Mouse (Mus musculus): Measurements from ENCODE around the gene Eif2ak2. TPM values are rescaled to one million over a fixed set of nuclear protein-coding genes. Genes with fewer than 3 reads are reported as not detected.
A peak's percentile ranks its signal among the peaks of the same experiment; 100 is the strongest.

Gene Eif2ak2
- polyA plus RNA-seq, 1 experiment from 2014 or later = 7.6 TPM

- H3K27me3 ChIP-seq (replicated peaks; ENCODE audit: low read depth, poor library complexity, severe bottlenecking) = no peaks in the 10 kb centered on the region
- H3K9me3 ChIP-seq = no peaks in the 10 kb centered on the region
- no peaks in the 10 kb centered on the region for H3K36me3 ChIP-seq (replicated peaks)
- no peaks in the 10 kb centered on the region for H3K4me1 ChIP-seq
- no peak overlapping the region for H3K27ac ChIP-seq (replicated peaks)
- WGBS = 49% methylated on average over 3 of the region's 3 CpGs
- no peak for DNase-seq (ENCODE audit: low spot score)
- H3K4me3 ChIP-seq = no peak overlapping the region
These were observed 6.8 kb upstream of the Eif2ak2 start for GRCm38 (mm10) chr17:78889184-78889583.

- Histone ChIP-seq H3K4me3 (no peak overlapping the region), H3K4me1 (no peaks in the 10 kb centered on the region), H3K27me3 (replicated peaks; ENCODE audit: low read depth, poor library complexity, severe bottlenecking) (no peaks in the 10 kb centered on the region), H3K9me3 (no peaks in the 10 kb centered on the region), H3K27ac (replicated peaks) (no peak overlapping the region), H3K36me3 (replicated peaks) (no peaks in the 10 kb centered on the region)
- WGBS = 86% methylated on average over 4 of the region's 4 CpGs
- DNase-seq (ENCODE audit: low spot score) = no peak
These were observed 6.2 kb upstream of the Eif2ak2 start for GRCm38 (mm10) chr17:78888554-78888953.

- H3K9me3 ChIP-seq = no peaks in the 10 kb centered on the region
- H3K27ac ChIP-seq (replicated peaks) = no peak overlapping the region
- peaks cover 18% of the 10 kb centered on the region for H3K4me1 ChIP-seq
- WGBS = 83% methylated on average over 5 of the region's 5 CpGs
- no peaks in the 10 kb centered on the region for H3K27me3 ChIP-seq (replicated peaks; ENCODE audit: low read depth, poor library complexity, severe bottlenecking)
- H3K36me3 ChIP-seq (replicated peaks) = no peaks in the 10 kb centered on the region
- DNase-seq (ENCODE audit: low spot score) = no peak
- no peak overlapping the region for H3K4me3 ChIP-seq
These were observed 3.1 kb upstream of the Eif2ak2 start for GRCm38 (mm10) chr17:78885286-78886065.

- WGBS = 88% methylated on average over 4 of the region's 4 CpGs
- DNase-seq (ENCODE audit: low spot score) = no peak
- Histone ChIP-seq H3K9me3 (no peaks in the 10 kb centered on the region), H3K4me3 (no peak overlapping the region), H3K4me1 (peaks cover 18% of the 10 kb centered on the region), H3K27ac (replicated peaks) (no peak overlapping the region), H3K27me3 (replicated peaks; ENCODE audit: low read depth, poor library complexity, severe bottlenecking) (no peaks in the 10 kb centered on the region), H3K36me3 (replicated peaks) (no peaks in the 10 kb centered on the region)
These were observed 918 bp upstream of the Eif2ak2 start for GRCm38 (mm10) chr17:78883291-78883690.

GRCm38 (mm10) chr17:78881878-78882304 lies 482 bp downstream of the Eif2ak2 start:
- Histone ChIP-seq H3K27ac (replicated peaks) (peak overlapping the region; percentile 86), H3K9me3 (no peaks in the 10 kb centered on the region), H3K4me1 (peaks cover 18% of the 10 kb centered on the region), H3K36me3 (replicated peaks) (peaks cover 8% of the 10 kb centered on the region), H3K4me3 (peak overlapping the region; percentile 71), H3K27me3 (replicated peaks; ENCODE audit: low read depth, poor library complexity, severe bottlenecking) (no peaks in the 10 kb centered on the region)
- WGBS = 13% methylated on average over 5 of the region's 7 CpGs
- DNase-seq (ENCODE audit: low spot score) = peak; percentile 40

GRCm38 (mm10) chr17:78873886-78874285 lies 8.5 kb downstream of the Eif2ak2 start:
- 91% methylated on average over 6 of the region's 6 CpGs for WGBS

GRCm38 (mm10) chr17:78856243-78856642 lies 26.1 kb downstream of the Eif2ak2 start:
- DNase-seq (ENCODE audit: low spot score) = no peak
- H3K36me3 ChIP-seq (replicated peaks) = peaks cover 46% of the 10 kb centered on the region
- H3K9me3 ChIP-seq = no peaks in the 10 kb centered on the region
- no peaks in the 10 kb centered on the region for H3K4me1 ChIP-seq
- WGBS = 87% methylated on average over 10 of the region's 10 CpGs
- no peak overlapping the region for H3K27ac ChIP-seq (replicated peaks)
- H3K4me3 ChIP-seq = no peak overlapping the region
- no peaks in the 10 kb centered on the region for H3K27me3 ChIP-seq (replicated peaks; ENCODE audit: low read depth, poor library complexity, severe bottlenecking)

More at GRCm38 (mm10) chr17:78873886-78874285, 8.5 kb downstream of the Eif2ak2 start:
- no peak for DNase-seq (ENCODE audit: low spot score)
- no peak overlapping the region for H3K27ac ChIP-seq (replicated peaks)
- no peaks in the 10 kb centered on the region for H3K4me1 ChIP-seq
- H3K36me3 ChIP-seq (replicated peaks) = peaks cover 31% of the 10 kb centered on the region
- H3K4me3 ChIP-seq = no peak overlapping the region
- H3K9me3 ChIP-seq = no peaks in the 10 kb centered on the region
- H3K27me3 ChIP-seq (replicated peaks; ENCODE audit: low read depth, poor library complexity, severe bottlenecking) = no peaks in the 10 kb centered on the region

- no peak for DNase-seq (ENCODE audit: low spot score)
- H3K27me3 ChIP-seq (replicated peaks; ENCODE audit: low read depth, poor library complexity, severe bottlenecking) = no peaks in the 10 kb centered on the region
- no peaks in the 10 kb centered on the region for H3K9me3 ChIP-seq
- no peak overlapping the region for H3K4me3 ChIP-seq
- H3K4me1 ChIP-seq = no peaks in the 10 kb centered on the region
- H3K27ac ChIP-seq (replicated peaks) = no peak overlapping the region
- H3K36me3 ChIP-seq (replicated peaks) = peaks cover 89% of the 10 kb centered on the region
- WGBS = 91% methylated on average over 7 of the region's 7 CpGs
These were observed 40.0 kb downstream of the Eif2ak2 start for GRCm38 (mm10) chr17:78842271-78842928.

- 41% methylated on average over 2 of the region's 2 CpGs for WGBS
- H3K4me3 ChIP-seq = peak overlapping the region; percentile 91
These were observed 46.3 kb downstream of the Eif2ak2 start for GRCm38 (mm10) chr17:78836056-78836455.

GRCm38 (mm10) chr17:78834856-78835835 lies 47.2 kb downstream of the Eif2ak2 start, which contains the start of the genes Heatr5b and Gpatch11:
Gene Heatr5b (minus strand): TSS chr17:78835364.
Gene Gpatch11 (plus strand): TSS chr17:78835567.
- no peaks in the 10 kb centered on the region for H3K9me3 ChIP-seq
- no peaks in the 10 kb centered on the region for H3K27me3 ChIP-seq (replicated peaks; ENCODE audit: low read depth, poor library complexity, severe bottlenecking)
- peak within 1 kb of the TSS; percentile 91 for H3K4me3 ChIP-seq
- peak within 1 kb of the TSS; percentile 87 for H3K27ac ChIP-seq (replicated peaks)
- WGBS = under 1% methylated on average over 81 of the region's 81 CpGs
- peaks cover 32% of the 10 kb centered on the region for H3K36me3 ChIP-seq (replicated peaks)
- peaks cover 7% of the 10 kb centered on the region for H3K4me1 ChIP-seq
- DNase-seq (ENCODE audit: low spot score) = peak; percentile 100

More at GRCm38 (mm10) chr17:78836056-78836455, 46.3 kb downstream of the Eif2ak2 start:
- H3K4me1 ChIP-seq = peaks cover 7% of the 10 kb centered on the region
- peaks cover 31% of the 10 kb centered on the region for H3K36me3 ChIP-seq (replicated peaks)
- no peak for DNase-seq (ENCODE audit: low spot score)
- peak overlapping the region; percentile 87 for H3K27ac ChIP-seq (replicated peaks)
- H3K9me3 ChIP-seq = no peaks in the 10 kb centered on the region
- H3K27me3 ChIP-seq (replicated peaks; ENCODE audit: low read depth, poor library complexity, severe bottlenecking) = no peaks in the 10 kb centered on the region

GRCm38 (mm10) chr17:78824346-78824745 lies 58.0 kb downstream of the Eif2ak2 start:
- Histone ChIP-seq H3K36me3 (replicated peaks) (peaks cover 74% of the 10 kb centered on the region), H3K27me3 (replicated peaks; ENCODE audit: low read depth, poor library complexity, severe bottlenecking) (no peaks in the 10 kb centered on the region), H3K9me3 (no peaks in the 10 kb centered on the region), H3K4me3 (no peak overlapping the region), H3K4me1 (no peaks in the 10 kb centered on the region), H3K27ac (replicated peaks) (no peak overlapping the region)
- WGBS = 92% methylated on average over 13 of the region's 13 CpGs
- no peak for DNase-seq (ENCODE audit: low spot score)

- 91% methylated on average over 3 of the region's 3 CpGs for WGBS
- H3K36me3 ChIP-seq (replicated peaks) = peaks cover 52% of the 10 kb centered on the region
- H3K4me3 ChIP-seq = no peak overlapping the region
- DNase-seq (ENCODE audit: low spot score) = no peak
- H3K4me1 ChIP-seq = no peaks in the 10 kb centered on the region
- H3K9me3 ChIP-seq = no peaks in the 10 kb centered on the region
- no peak overlapping the region for H3K27ac ChIP-seq (replicated peaks)
- H3K27me3 ChIP-seq (replicated peaks; ENCODE audit: low read depth, poor library complexity, severe bottlenecking) = no peaks in the 10 kb centered on the region
These were observed 72.8 kb downstream of the Eif2ak2 start for GRCm38 (mm10) chr17:78809582-78809981.
